Comparison of ENCODE assay signal across 28 mouse cellular contexts in the genomic region with DNA sequence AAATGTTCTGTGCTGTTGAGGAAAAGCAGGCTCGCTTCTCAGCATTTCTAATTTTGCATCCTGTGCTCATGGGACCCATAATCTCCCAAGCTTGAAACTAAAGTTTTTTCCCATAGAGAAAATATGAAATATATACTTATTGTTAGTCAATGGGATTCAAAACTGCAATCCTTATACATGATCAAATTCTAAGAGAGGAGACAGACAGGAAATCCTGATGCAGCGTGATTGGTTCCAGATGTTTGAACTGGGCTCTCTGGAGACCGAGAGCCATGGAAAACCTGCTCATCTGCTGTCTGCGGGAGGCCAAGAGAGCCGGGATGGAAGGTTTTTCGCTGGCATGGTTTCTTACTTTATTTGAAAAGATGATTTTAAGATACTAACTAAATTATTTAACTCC.
DNase-seq lines count a peak whose midpoint lies in the region; ATAC-seq lines count a peak whose summit lies in the region.
"Had no signal": no experiment of that assay in that cellular context is flagged by ENCODE, and none has a peak within 500 bp of the region (broad histone marks: within the 10 kb centered on the region; RNA-seq: fewer than 3 reads in every experiment).

No protein-coding gene starts in this region.

- no peak overlapping the region for H3K9ac ChIP-seq in neural tube, embryonic 11.5 days (ENCODE audit: low read length)
- H3K9ac ChIP-seq in neural tube, embryonic 15.5 days (replicated peaks) = no peak overlapping the region
- H3K9ac ChIP-seq in kidney, embryonic 16.5 days (replicated peaks; ENCODE audit: low read length) = no peak overlapping the region
- H3K9ac ChIP-seq: embryonic facial prominence, embryonic 12.5 days; forebrain, embryonic 13.5 days; heart, embryonic 13.5 days; intestine, embryonic 15.5 days; liver, embryonic 13.5 days; lung, embryonic 14.5 days; midbrain, embryonic 15.5 days; neural tube, embryonic 13.5 days had no signal

- 71% methylated on average over 6 of the region's 6 CpGs for WGBS in neural tube, embryonic 11.5 days
- 67% methylated on average over 6 of the region's 6 CpGs for WGBS in neural tube, embryonic 15.5 days
- WGBS in kidney, embryonic 16.5 days = 90% methylated on average over 6 of the region's 6 CpGs

- H3K27ac ChIP-seq in neural tube, embryonic 11.5 days (ENCODE audit: low read depth, low read length) = no peak overlapping the region
- H3K27ac ChIP-seq in neural tube, embryonic 15.5 days (replicated peaks) = no peak overlapping the region
- H3K27ac ChIP-seq in kidney, embryonic 16.5 days (ENCODE audit: low read length) = no peak overlapping the region
- H3K27ac ChIP-seq: embryonic facial prominence, embryonic 12.5 days; forebrain, embryonic 13.5 days; heart, embryonic 13.5 days; intestine, embryonic 15.5 days; liver, embryonic 13.5 days; midbrain, embryonic 15.5 days; neural tube, embryonic 13.5 days had no signal

- H3K27me3 ChIP-seq in neural tube, embryonic 11.5 days (ENCODE audit: control insufficient read depth, insufficient read depth, low read length) = no peaks in the 10 kb centered on the region
- no peaks in the 10 kb centered on the region for H3K27me3 ChIP-seq in neural tube, embryonic 15.5 days (replicated peaks)
- H3K27me3 ChIP-seq in kidney, embryonic 16.5 days (ENCODE audit: insufficient read depth, low read length) = no peaks in the 10 kb centered on the region
- H3K27me3 ChIP-seq: embryonic facial prominence, embryonic 12.5 days; forebrain, embryonic 13.5 days; heart, embryonic 13.5 days; intestine, embryonic 15.5 days; liver, embryonic 13.5 days; midbrain, embryonic 15.5 days; neural tube, embryonic 13.5 days had no signal

- ATAC-seq in neural tube, embryonic 11.5 days (ENCODE audit: insufficient read depth, low FRiP score, low TSS enrichment) = no peak
- ATAC-seq in neural tube, embryonic 15.5 days (ENCODE audit: low FRiP score) = no peak
- no peak for ATAC-seq in kidney, embryonic 16.5 days (ENCODE audit: low FRiP score, low TSS enrichment)
- ATAC-seq: activated CD4-positive, CD25-positive, alpha-beta regulatory T cell, adult 4 months; forebrain, embryonic 13.5 days; hindbrain, embryonic 16.5 days; intestine, embryonic 15.5 days; midbrain, embryonic 15.5 days had no signal

- no peaks in the 10 kb centered on the region for H3K36me3 ChIP-seq in neural tube, embryonic 11.5 days (ENCODE audit: control insufficient read depth, insufficient read depth, low read length)
- H3K36me3 ChIP-seq in neural tube, embryonic 15.5 days = no peaks in the 10 kb centered on the region
- no peaks in the 10 kb centered on the region for H3K36me3 ChIP-seq in kidney, embryonic 16.5 days (ENCODE audit: insufficient read depth, low read length)
- H3K36me3 ChIP-seq: embryonic facial prominence, embryonic 12.5 days; heart, embryonic 13.5 days; intestine, embryonic 15.5 days; liver, embryonic 13.5 days; midbrain, embryonic 15.5 days; neural tube, embryonic 13.5 days had no signal

- H3K9me3 ChIP-seq in neural tube, embryonic 11.5 days (ENCODE audit: control insufficient read depth, low read length) = no peaks in the 10 kb centered on the region
- no peaks in the 10 kb centered on the region for H3K9me3 ChIP-seq in neural tube, embryonic 15.5 days (replicated peaks)
- H3K9me3 ChIP-seq in kidney, embryonic 16.5 days (ENCODE audit: low read length) = no peaks in the 10 kb centered on the region
- H3K9me3 ChIP-seq: embryonic facial prominence, embryonic 12.5 days; forebrain, embryonic 13.5 days; heart, embryonic 13.5 days; intestine, embryonic 15.5 days; liver, embryonic 13.5 days; midbrain, embryonic 15.5 days; neural tube, embryonic 13.5 days had no signal

- H3K4me3 ChIP-seq in neural tube, embryonic 11.5 days (ENCODE audit: low read depth, low read length) = no peak overlapping the region
- H3K4me3 ChIP-seq in neural tube, embryonic 15.5 days (replicated peaks) = no peak overlapping the region
- H3K4me3 ChIP-seq in kidney, embryonic 16.5 days (ENCODE audit: low read length) = no peak overlapping the region
- H3K4me3 ChIP-seq: embryonic facial prominence, embryonic 12.5 days; erythroblast, embryonic 14.5 days; forebrain, embryonic 13.5 days; heart, embryonic 13.5 days; intestine, embryonic 15.5 days; liver, embryonic 13.5 days; midbrain, embryonic 15.5 days; neural tube, embryonic 13.5 days had no signal

- H3K4me2 ChIP-seq in neural tube, embryonic 11.5 days (ENCODE audit: low read depth) = no peak overlapping the region
- no peak overlapping the region for H3K4me2 ChIP-seq in neural tube, embryonic 15.5 days
- H3K4me2 ChIP-seq in kidney, embryonic 16.5 days (replicated peaks; ENCODE audit: low read depth, low read length) = no peak overlapping the region
- H3K4me2 ChIP-seq: embryonic facial prominence, embryonic 12.5 days; forebrain, embryonic 13.5 days; heart, embryonic 13.5 days; intestine, embryonic 15.5 days; liver, embryonic 13.5 days; lung, embryonic 14.5 days; midbrain, embryonic 15.5 days; neural tube, embryonic 13.5 days had no signal

- no peaks in the 10 kb centered on the region for H3K4me1 ChIP-seq in neural tube, embryonic 11.5 days (ENCODE audit: control insufficient read depth, insufficient read depth, low read length)
- 0 out of 2 replicates have a peak, but pooled peaks cover 4% of the 10 kb centered on the region for H3K4me1 ChIP-seq in neural tube, embryonic 15.5 days
- no peaks in the 10 kb centered on the region for H3K4me1 ChIP-seq in kidney, embryonic 16.5 days (ENCODE audit: insufficient read depth, low read length)
- H3K4me1 ChIP-seq: forebrain, embryonic 13.5 days; intestine, embryonic 15.5 days; liver, embryonic 13.5 days; midbrain, embryonic 15.5 days; neural tube, embryonic 13.5 days had no signal

- peak; percentile 14 to 17 for DNase-seq in heart, adult 18-20 months
- DNase-seq in heart, adult 11 months = no peak
- peak; percentile 19 for DNase-seq in neural tube, embryonic 11.5 days (ENCODE audit: low spot score)
- DNase-seq in gastrocnemius, postnatal 10 days = peak; percentile 14
- DNase-seq in skeletal muscle tissue, adult 2 months (ENCODE audit: low read depth, low spot score) = peak; percentile 29
- DNase-seq in kidney, adult 18-20 months = no peak
- DNase-seq: adrenal gland, adult 8-10 months; cerebellum, adult 18-20 months; cerebellum, postnatal 14 days; kidney, adult 9 months; kidney, postnatal 25 days; liver, embryonic 13.5 days; lung, embryonic 14.5 days; right cerebral cortex, adult 18-20 months; right cerebral cortex, postnatal 4 days; thymus, adult 18-20 months; thymus, postnatal 36 days had no signal

Comparison
In these comparisons a context has a peak if more than half of its experiments do, and no peak if none do; other contexts are left out.
1. DNase-seq: peak in heart, adult 18-20 months (2 of 2), neural tube, embryonic 11.5 days (single experiment), gastrocnemius, postnatal 10 days (single experiment) and skeletal muscle tissue, adult 2 months (single experiment); none in heart, adult 11 months (single experiment) and kidney, adult 18-20 months (single experiment).